Mouse (Mus musculus): ENCODE measurements around the gene Gimap5.

DNA sequence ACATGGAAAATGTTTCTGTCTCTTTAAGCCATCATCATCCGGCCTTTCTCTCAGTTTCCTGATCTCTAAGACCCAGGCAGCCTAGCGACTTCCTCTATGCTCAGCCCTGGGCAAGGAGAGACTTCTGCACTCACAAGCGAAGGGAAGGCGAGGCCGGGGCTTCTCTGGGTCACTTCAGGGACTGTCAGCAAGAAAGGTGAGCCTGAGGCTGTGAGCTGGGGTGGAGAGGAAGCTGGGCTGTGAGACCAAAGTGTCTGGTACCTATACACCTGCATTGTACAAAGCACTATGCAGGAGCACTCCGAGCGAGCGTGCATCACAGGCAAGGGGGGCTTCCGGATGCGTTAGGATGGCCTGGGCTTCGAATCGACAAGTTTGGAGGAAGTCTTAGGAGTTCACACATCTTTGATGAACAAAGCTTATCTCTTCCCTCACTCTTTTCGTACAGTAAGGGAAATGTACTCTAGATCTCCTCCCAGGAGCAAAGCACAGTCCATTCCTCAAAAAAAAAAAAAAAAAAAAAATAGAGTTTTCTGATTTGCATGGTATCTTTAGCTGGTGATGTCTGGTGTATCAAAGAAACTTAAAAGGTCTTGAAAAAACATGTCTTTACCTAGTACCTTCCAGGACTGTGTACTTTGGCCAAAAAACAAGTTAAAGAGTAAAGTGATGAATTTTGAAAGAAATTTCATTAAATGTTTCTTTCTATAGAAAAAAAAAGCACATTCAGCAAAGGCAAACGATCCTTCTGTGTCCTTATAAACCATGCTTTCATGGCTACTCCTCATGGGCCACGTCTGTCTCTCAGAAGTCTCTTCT is 6.8 kb upstream of the Gimap5 start, which contains the start of gene Gimap1:
- TF ChIP-seq CTCF (IDR thresholded peaks at IDR 0.05; ENCODE audit: control insufficient read depth, insufficient read depth, low read length), result no peak
- no peak; the same call in 1 of the 2 replicates for TF ChIP-seq POLR2A (IDR thresholded peaks at IDR 0.05; ENCODE audit: borderline replicate concordance, control insufficient read depth, low read depth, low read length)
